Mouse (Mus musculus) mouse trophoblast stem cell (cell line): ENCODE results near the gene Rasip1.

Experiments used
- in situ Hi-C, 2 experiments: fragments of 300-500 bp; cut with MseI, MboI; formaldehyde crosslinking; loops; 2 replicates in 1 of 2; 3 replicates in 1 of 2; pipeline ENCODE4 v1.15.1; 2025

The Rasip1 gene

GRCm38 (mm10) chr7:45685811-45686210 lies 58.5 kb downstream of the Rasip1 start:
- in situ Hi-C loops, result no loop called here

- in situ Hi-C loops, result no loop called here
Observed at GRCm38 (mm10) chr7:45686841-45687240, 59.6 kb downstream of the Rasip1 start.
